Mouse (Mus musculus) intestine, embryonic 14.5 days (tissue): ENCODE measurements around the gene Ttc17. TPM values are rescaled to one million over a fixed set of nuclear protein-coding genes. Genes with fewer than 3 reads are reported as not detected.

Source experiments
- ATAC-seq: fragments of 200-750 bp; cut with Nextera tagmentation; replicated peaks from 2 replicates; pipeline ENCODE4 v1.8.0; 2017; ENCODE audit warnings: low read depth, moderate number of reproducible peaks, moderate TSS enrichment, moderate library complexity; ENCODE audit not compliant: low FRiP score, low TSS enrichment
- DNase-seq: peaks from one replicate; pipeline ENCODE4 v3.0.0-alpha.2; 2018; ENCODE audit warnings: low spot score
- H3K27ac ChIP-seq: fragments of 300-500 bp; sonication (generic); 2 replicates; pipeline ENCODE4 v1.5.1; 2014; ENCODE audit warnings: low read depth, mild to moderate bottlenecking, control low read depth
- H3K27me3 ChIP-seq: fragments of 300-500 bp; sonication (generic); replicated peaks from 2 replicates; pipeline ENCODE4 v1.6.1; 2014; ENCODE audit warnings: low read length, control low read depth; ENCODE audit not compliant: control insufficient read depth, insufficient read depth
- H3K36me3 ChIP-seq: fragments of 300-500 bp; sonication (generic); 2 replicates; pipeline ENCODE4 v1.6.1; 2014; ENCODE audit warnings: low read length, control low read depth; ENCODE audit not compliant: control insufficient read depth, insufficient read depth
- H3K4me1 ChIP-seq: fragments of 300-500 bp; sonication (generic); replicated peaks from 2 replicates; pipeline ENCODE4 v1.6.1; 2014; ENCODE audit warnings: low read length, control low read depth, mixed read lengths; ENCODE audit not compliant: control insufficient read depth, insufficient read depth
- H3K4me2 ChIP-seq: fragments of 300-500 bp; sonication (generic); 2 replicates; pipeline ENCODE4 v1.6.1; 2014; ENCODE audit warnings: low read length
- H3K4me3 ChIP-seq: fragments of 300-500 bp; sonication (generic); 2 replicates; pipeline ENCODE4 v1.5.1; 2014; ENCODE audit warnings: low read depth, low read length, control low read depth, mixed read lengths
- H3K9ac ChIP-seq: fragments of 300-500 bp; sonication (generic); 2 replicates; pipeline ENCODE4 v1.6.1; 2014; ENCODE audit warnings: mild to moderate bottlenecking, low read length
- H3K9me3 ChIP-seq: fragments of 300-500 bp; sonication (generic); 2 replicates; pipeline ENCODE4 v1.6.1; 2016; ENCODE audit warnings: low read length, control low read depth; ENCODE audit not compliant: control insufficient read depth
- WGBS: fragments of 180-500 bp; shearing (Covaris S2); extraction: QIAGEN DNeasy Blood & Tissue Kit; methylation state at CpG from one replicate; pipeline ENCODE4 v1.1.7; 2014; 5-methylcytosine and 5-hydroxymethylcytosine counted together
- polyA plus RNA-seq: library from polyadenylated mRNA; unstranded; fragments of >200 nt; fragmentation: Nextera tagmentation; extraction: Ambion mirVana; gene quantifications from 2 replicates; pipeline ENCODE4 v1.2.1, GENCODE M21; 2014

The Ttc17 gene
- polyA plus RNA-seq = 17.3 and 17.7 TPM in 2 replicates

DNA sequence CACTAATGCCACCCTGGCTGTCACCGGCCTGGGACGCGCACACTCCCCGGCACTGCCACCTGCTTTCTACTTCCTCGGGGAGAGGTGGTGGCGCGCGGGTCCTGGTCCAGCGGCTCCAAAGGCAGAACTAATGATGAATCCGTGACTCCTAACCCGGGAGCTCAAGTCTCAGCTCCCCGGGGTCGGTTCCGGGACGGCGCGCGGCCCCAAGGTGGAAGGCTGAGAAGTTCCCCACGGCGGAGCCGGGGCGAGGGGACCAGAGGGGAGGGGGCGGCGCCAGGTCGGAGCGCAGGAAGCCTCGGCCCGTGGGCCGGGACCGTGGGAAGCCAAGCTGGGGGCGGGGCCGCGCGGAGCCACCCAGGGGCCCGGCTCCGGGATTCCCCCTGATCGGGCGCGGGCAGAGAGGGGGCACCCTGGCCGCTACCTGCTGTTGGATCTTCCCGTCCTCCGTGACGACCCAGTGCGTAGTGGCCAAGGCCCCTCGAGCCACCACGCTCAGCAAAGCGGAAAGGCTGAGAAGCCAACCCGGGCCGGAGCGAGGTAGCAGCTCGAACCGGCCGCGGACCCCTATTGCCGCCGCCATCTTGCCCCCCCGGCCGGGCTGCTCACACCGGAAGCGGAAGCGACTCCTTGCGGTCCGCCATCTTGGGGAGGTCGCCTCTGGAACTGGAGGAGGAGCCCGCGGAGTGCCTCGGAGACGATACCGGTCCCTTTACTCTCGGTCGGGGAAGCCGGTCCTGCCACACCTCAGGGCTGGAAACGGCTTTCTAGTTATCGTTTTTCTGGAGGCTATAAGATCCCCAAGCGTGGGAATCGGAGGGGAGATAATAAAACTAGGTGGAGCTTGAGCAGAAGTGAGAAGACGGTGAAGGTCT is at the start of gene Ttc17:
Gene Ttc17, minus strand, starts transcription at position 607 of the 875 bp plus-strand sequence.
- Histone ChIP-seq H3K36me3 (peaks cover 12% of the 10 kb centered on the region), H3K4me2 (peak within 1 kb of the TSS; percentile 93), H3K9ac (peak within 1 kb of the TSS; percentile 85), H3K4me1 (peaks cover 15% of the 10 kb centered on the region; the same call in 1 of the 2 replicates), H3K27me3 (no peaks in the 10 kb centered on the region), H3K9me3 (no peaks in the 10 kb centered on the region), H3K4me3 (peak within 1 kb of the TSS; percentile 82), H3K27ac (peak within 1 kb of the TSS; percentile 82)
- DNase-seq (peak; percentile 94), ATAC-seq (peak; percentile 94)
- under 1% methylated on average over 60 of the region's 77 CpGs for WGBS

DNA sequence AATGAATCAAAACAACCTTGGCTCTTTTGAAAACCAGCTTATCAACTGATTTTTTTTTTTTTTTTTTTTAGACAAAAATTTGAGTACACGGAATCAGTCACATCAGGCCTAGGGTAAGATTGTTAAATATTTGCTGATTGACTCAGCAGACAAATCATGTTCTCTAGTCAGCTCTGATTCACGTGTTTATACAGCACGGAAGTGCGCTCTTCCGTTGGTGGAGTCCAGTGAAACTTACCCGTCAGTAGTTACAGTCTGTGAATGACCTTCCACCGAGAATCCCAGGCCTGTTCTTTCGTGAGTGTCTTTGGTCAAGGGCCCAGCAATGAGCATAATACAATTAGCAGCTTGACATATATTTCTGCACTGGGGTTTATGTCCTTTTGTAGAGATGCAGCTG is 43.2 kb upstream of the Ttc17 start:
- H3K9ac ChIP-seq = no peak overlapping the region
- no peaks in the 10 kb centered on the region for H3K27me3 ChIP-seq
- 78% methylated on average over 8 of the region's 8 CpGs for WGBS
- H3K36me3 ChIP-seq = no peaks in the 10 kb centered on the region
- ATAC-seq (no peak), DNase-seq (no peak)
- no peaks in the 10 kb centered on the region for H3K4me1 ChIP-seq
- no peak overlapping the region for H3K4me2 ChIP-seq
- H3K9me3 ChIP-seq = no peaks in the 10 kb centered on the region
- no peak overlapping the region for H3K4me3 ChIP-seq
- H3K27ac ChIP-seq = no peak overlapping the region

DNA sequence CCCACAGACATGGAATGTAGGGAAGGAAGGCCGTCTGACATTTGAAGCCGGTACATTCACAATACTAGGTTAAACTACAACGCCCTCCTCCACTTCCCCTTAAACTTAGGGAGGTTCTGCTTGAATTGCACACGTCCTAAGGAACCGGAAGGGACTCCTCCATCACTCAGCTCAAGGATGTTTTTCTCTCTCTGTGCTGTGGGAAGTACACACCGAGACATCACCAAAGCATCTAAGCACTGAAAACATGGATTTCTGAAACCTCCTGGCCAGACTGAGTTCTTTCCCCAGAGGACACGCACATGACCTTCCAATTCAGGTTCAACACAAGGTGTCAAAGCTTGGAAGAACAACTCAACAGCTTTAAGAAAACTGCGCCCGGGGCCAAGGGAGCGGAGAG is 30.5 kb upstream of the Ttc17 start:
- under 1% methylated on average over 10 of the region's 10 CpGs for WGBS
- Histone ChIP-seq H3K4me3 (peak overlapping the region; percentile 68), H3K9me3 (no peaks in the 10 kb centered on the region), H3K9ac (peak overlapping the region; percentile 95), H3K4me2 (peak overlapping the region; percentile 71), H3K27me3 (no peaks in the 10 kb centered on the region), H3K27ac (peak overlapping the region; percentile 73; the same call in 1 of the 2 replicates), H3K36me3 (no peaks in the 10 kb centered on the region), H3K4me1 (peaks cover 16% of the 10 kb centered on the region)
- ATAC-seq (no peak), DNase-seq (peak; percentile 65)

DNA sequence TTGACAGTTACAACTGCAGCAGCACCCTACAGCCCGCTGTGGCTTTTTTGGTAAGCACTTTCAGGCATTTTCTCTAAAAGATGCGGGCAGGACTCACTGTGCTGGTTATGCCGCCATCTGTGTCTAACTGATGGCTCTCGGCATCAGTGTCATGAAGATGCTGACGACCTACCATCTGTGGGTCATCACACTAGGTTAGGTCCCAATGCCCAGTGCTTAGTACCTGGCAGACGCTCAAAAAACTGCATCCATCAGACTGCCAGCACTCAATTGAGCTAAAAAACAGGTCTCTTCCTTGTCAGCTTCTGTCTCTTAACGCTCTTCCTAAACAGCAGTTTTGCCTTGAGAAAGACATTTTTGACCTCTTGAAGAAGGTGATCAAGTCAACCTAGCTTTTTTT is 29.0 kb upstream of the Ttc17 start:
- ATAC-seq = no peak
- Histone ChIP-seq H3K4me3 (no peak overlapping the region), H3K9ac (no peak overlapping the region), H3K4me1 (peaks cover 16% of the 10 kb centered on the region), H3K27ac (no peak overlapping the region), H3K27me3 (no peaks in the 10 kb centered on the region), H3K36me3 (no peaks in the 10 kb centered on the region), H3K9me3 (no peaks in the 10 kb centered on the region), H3K4me2 (0 out of 2 replicates have a peak overlapping the region, but pooled peaks have one; percentile 8)
- DNase-seq = no peak
- 78% methylated on average over 7 of the region's 7 CpGs for WGBS

DNA sequence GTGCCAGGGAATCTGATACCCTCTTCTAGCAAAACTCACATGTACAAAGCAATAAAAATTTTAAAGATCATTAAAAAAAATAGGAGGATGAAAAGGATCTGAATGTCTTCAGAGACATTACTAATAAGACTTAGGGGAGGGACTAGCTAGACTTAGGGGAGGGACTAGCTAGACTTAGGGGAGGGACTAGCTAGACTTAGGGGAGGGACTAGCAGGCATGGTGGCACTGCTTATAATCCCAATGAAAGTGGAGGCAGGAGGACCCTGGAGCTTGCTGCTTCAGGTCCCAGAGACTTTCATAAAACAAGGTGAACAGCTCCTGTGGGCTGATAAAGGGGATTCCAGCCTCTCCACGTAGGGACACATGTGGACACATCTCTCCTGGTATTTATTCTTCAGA is 28.3 kb upstream of the Ttc17 start:
- DNase-seq = no peak
- Histone ChIP-seq H3K9me3 (no peaks in the 10 kb centered on the region), H3K4me1 (peaks cover 16% of the 10 kb centered on the region), H3K36me3 (no peaks in the 10 kb centered on the region), H3K27ac (no peak overlapping the region), H3K4me2 (no peak overlapping the region), H3K27me3 (no peaks in the 10 kb centered on the region), H3K4me3 (no peak overlapping the region), H3K9ac (no peak overlapping the region)
- 55% methylated on average over 1 of the region's 1 CpGs for WGBS
- ATAC-seq = no peak

DNA sequence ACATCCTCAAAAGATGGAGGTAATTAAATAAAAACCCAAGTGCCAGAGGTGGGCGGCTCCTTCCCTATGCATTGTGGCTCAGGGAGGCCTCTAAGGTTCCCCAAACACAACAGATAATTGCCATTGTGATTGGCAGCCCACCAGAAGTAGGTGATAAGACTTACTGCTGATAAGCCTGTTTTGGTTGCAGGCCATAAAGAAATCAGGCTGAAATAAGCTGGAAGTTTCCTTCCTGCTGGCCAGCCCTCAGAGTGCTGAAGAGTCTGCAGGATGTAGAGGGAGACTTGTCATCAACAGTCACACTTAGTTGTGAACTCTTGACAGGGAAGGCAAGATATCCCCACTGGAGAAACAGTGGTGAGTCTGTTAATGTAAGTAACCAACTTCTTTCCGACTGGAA is 25.7 kb upstream of the Ttc17 start:
- Histone ChIP-seq H3K4me2 (no peak overlapping the region), H3K36me3 (peaks cover 8% of the 10 kb centered on the region; the same call in 1 of the 2 replicates), H3K9me3 (no peaks in the 10 kb centered on the region), H3K4me1 (peaks cover 16% of the 10 kb centered on the region), H3K9ac (no peak overlapping the region), H3K4me3 (no peak overlapping the region), H3K27me3 (no peaks in the 10 kb centered on the region), H3K27ac (no peak overlapping the region)
- ATAC-seq (no peak), DNase-seq (no peak)
- 50% methylated on average over 2 of the region's 2 CpGs for WGBS

DNA sequence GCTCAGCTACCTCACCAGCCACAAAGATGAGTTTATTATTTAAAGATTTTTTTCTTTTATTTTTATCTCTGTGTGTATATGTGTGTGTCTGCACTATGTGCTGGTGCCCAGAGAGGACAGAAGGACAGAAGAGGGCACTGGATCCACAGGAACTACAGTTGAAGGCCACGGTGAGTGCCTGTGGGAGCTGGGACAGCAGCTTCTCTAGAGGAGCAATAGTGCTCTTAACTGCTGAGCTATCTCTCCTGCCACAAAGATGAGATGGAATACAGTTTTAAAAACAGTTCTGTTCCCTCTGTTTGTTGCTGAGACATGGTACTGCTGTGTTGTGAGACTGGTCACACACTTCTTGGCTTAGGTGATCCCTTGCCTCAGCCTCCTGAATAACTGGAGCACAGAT is 22.0 kb upstream of the Ttc17 start:
- no peak for DNase-seq
- no peak overlapping the region for H3K4me3 ChIP-seq
- no peak overlapping the region for H3K9ac ChIP-seq
- H3K4me1 ChIP-seq = no peaks in the 10 kb centered on the region
- H3K36me3 ChIP-seq = peaks cover 44% of the 10 kb centered on the region
- ATAC-seq = no peak
- no peaks in the 10 kb centered on the region for H3K9me3 ChIP-seq
- WGBS = 95% methylated on average over 1 of the region's 1 CpGs
- no peak overlapping the region for H3K4me2 ChIP-seq
- H3K27me3 ChIP-seq = no peaks in the 10 kb centered on the region
- no peak overlapping the region for H3K27ac ChIP-seq

DNA sequence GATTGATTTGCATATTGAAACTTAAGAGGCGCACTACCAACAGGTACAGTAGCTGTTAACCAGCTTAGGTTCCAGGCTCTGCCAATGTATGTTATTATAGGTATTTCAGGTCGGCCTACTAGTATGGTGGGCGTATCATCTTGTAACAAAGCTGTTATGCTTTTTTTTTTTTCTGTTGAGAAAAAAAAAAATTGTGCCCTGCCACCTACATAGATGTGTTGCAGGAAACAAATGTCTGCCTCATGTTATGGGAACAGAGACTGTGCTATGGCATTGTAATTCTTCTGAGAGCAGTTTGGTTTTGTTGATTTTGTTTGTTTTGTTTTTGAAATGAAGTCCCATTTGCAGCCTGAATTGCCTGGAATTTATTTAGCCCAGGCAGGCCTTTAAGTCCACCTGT is 952 bp upstream of the Ttc17 start:
- H3K9me3 ChIP-seq = no peaks in the 10 kb centered on the region
- H3K9ac ChIP-seq = peak overlapping the region; percentile 85
- peak overlapping the region; percentile 82 for H3K4me3 ChIP-seq
- peaks cover 24% of the 10 kb centered on the region for H3K36me3 ChIP-seq
- H3K27ac ChIP-seq = peak overlapping the region; percentile 82; the same call in 1 of the 2 replicates
- H3K4me1 ChIP-seq = peaks cover 15% of the 10 kb centered on the region; the same call in 1 of the 2 replicates
- peak overlapping the region; percentile 93 for H3K4me2 ChIP-seq
- ATAC-seq (peak; percentile 1; the same call in 1 of the 2 replicates), DNase-seq (no peak)
- H3K27me3 ChIP-seq = no peaks in the 10 kb centered on the region
- 19% methylated on average over 3 of the region's 3 CpGs for WGBS
